Mouse (Mus musculus) MEL (cell line): ENCODE measurements at regions not wholly inside any gene's neighbourhood (a gene's known extent, or its start where the extent isn't known, plus 50 kb on each side); places are given as distances from the start of the nearest gene placed in this dataset.

ENCODE experiments used
- CHD1 ChIP-seq: IDR thresholded peaks from 2 replicates; pipeline ENCODE4 v1.6.1; 2012; ENCODE audit warnings: low read depth, mild to moderate bottlenecking, inconsistent platforms, low read length, improper control_type of control experiment
- CHD2 ChIP-seq: IDR thresholded peaks from 2 replicates; pipeline ENCODE4 v1.6.1; 2011; ENCODE audit warnings: low read length, improper control_type of control experiment
- CTCF ChIP-seq, 3 experiments: IDR thresholded peaks in 2 of 3; conservative IDR thresholded peaks in 1 of 3; 2 replicates each; pipeline ENCODE4 v1.5.1; 2011 to 2012; ENCODE audit warnings: low read length in 3 of 3, low read depth in 2 of 3, mild to moderate bottlenecking in 2 of 3, improper control_type of control experiment in 1 of 3, inconsistent platforms in 1 of 3, mixed read lengths in 1 of 3, moderate library complexity in 1 of 3; ENCODE audit not compliant: control insufficient read depth in 1 of 3, insufficient read depth in 1 of 3, poor library complexity in 1 of 3, severe bottlenecking in 1 of 3
- EP300 ChIP-seq, 2 experiments: IDR thresholded peaks; 2 replicates each; pipeline ENCODE4 v1.6.1; 2011; ENCODE audit warnings: improper control_type of control experiment in 2 of 2, low read length in 2 of 2, low read depth in 1 of 2, mild to moderate bottlenecking in 1 of 2
- GATA1 ChIP-seq: IDR thresholded peaks from 2 replicates; pipeline ENCODE4 v1.6.1; 2011; ENCODE audit warnings: low read depth, low read length, improper control_type of control experiment
- MAFK ChIP-seq: IDR thresholded peaks from 2 replicates; pipeline ENCODE4 v1.6.1; 2011; ENCODE audit warnings: low read depth, mild to moderate bottlenecking, low read length, improper control_type of control experiment, borderline replicate concordance
- MAX ChIP-seq: IDR thresholded peaks from 2 replicates; pipeline ENCODE4 v1.6.1; 2011; ENCODE audit warnings: low read length, improper control_type of control experiment
- POLR2A ChIP-seq, 2 experiments: IDR thresholded peaks; 2 replicates each; pipeline ENCODE4 v1.6.1; 2011 to 2012; ENCODE audit warnings: low read length in 2 of 2, mild to moderate bottlenecking in 2 of 2, control low read depth in 1 of 2, improper control_type of control experiment in 1 of 2, low read depth in 1 of 2, moderate library complexity in 1 of 2; ENCODE audit not compliant: control insufficient read depth in 1 of 2, insufficient read depth in 1 of 2, poor library complexity in 1 of 2
- RAD21 ChIP-seq: IDR thresholded peaks from 2 replicates; pipeline ENCODE4 v1.6.1; 2011; ENCODE audit warnings: mild to moderate bottlenecking, low read depth, low read length, improper control_type of control experiment
- USF2 ChIP-seq, 2 experiments: IDR thresholded peaks; 2 replicates each; pipeline ENCODE4 v1.6.1; 2011 to 2012; ENCODE audit warnings: improper control_type of control experiment in 2 of 2, low read length in 2 of 2, borderline replicate concordance in 1 of 2, inconsistent platforms in 1 of 2, low read depth in 1 of 2, mild to moderate bottlenecking in 1 of 2; ENCODE audit not compliant: insufficient read depth in 1 of 2
- ZMIZ1 ChIP-seq: IDR thresholded peaks from 2 replicates; pipeline ENCODE4 v1.6.1; 2012; ENCODE audit warnings: low read depth, mild to moderate bottlenecking, inconsistent platforms, low read length, improper control_type of control experiment, moderate library complexity

- TF ChIP-seq POLR2A (IDR thresholded peaks at IDR 0.05; ENCODE audit: control insufficient read depth in 1 of 2, insufficient read depth in 1 of 2, low read depth in 1 of 2, low read length in 2 of 2, poor library complexity in 1 of 2) (no peak), USF2 (IDR thresholded peaks at IDR 0.05; ENCODE audit: borderline replicate concordance in 1 of 2, insufficient read depth in 1 of 2, low read depth in 1 of 2, low read length in 2 of 2) (no peak), CHD2 (no peak), ZMIZ1 (no peak), CTCF (IDR thresholded peaks at IDR 0.05 in 2 of 3, conservative IDR thresholded peaks at IDR 0.05 in 1 of 3; ENCODE audit: control insufficient read depth in 1 of 3, insufficient read depth in 1 of 3, low read depth in 2 of 3, low read length in 3 of 3, poor library complexity in 1 of 3, severe bottlenecking in 1 of 3) (no peak), EP300 (IDR thresholded peaks at IDR 0.05; ENCODE audit: low read depth in 1 of 2, low read length in 2 of 2) (no peak), MAFK (no peak), RAD21 (no peak), CHD1 (no peak), MAX (no peak), GATA1 (no peak)
These were observed 54.7 kb downstream of the Cryaa start for GRCm38 (mm10) chr17:31732176-31732880.
